Mouse (Mus musculus): Measurements from ENCODE around the gene Trp53bp2. TPM values are rescaled to one million over a fixed set of nuclear protein-coding genes. Genes with fewer than 3 reads are reported as not detected.

The Trp53bp2 gene
- polyA plus RNA-seq, 1 experiment from 2014 or later: 4.1 TPM

DNA sequence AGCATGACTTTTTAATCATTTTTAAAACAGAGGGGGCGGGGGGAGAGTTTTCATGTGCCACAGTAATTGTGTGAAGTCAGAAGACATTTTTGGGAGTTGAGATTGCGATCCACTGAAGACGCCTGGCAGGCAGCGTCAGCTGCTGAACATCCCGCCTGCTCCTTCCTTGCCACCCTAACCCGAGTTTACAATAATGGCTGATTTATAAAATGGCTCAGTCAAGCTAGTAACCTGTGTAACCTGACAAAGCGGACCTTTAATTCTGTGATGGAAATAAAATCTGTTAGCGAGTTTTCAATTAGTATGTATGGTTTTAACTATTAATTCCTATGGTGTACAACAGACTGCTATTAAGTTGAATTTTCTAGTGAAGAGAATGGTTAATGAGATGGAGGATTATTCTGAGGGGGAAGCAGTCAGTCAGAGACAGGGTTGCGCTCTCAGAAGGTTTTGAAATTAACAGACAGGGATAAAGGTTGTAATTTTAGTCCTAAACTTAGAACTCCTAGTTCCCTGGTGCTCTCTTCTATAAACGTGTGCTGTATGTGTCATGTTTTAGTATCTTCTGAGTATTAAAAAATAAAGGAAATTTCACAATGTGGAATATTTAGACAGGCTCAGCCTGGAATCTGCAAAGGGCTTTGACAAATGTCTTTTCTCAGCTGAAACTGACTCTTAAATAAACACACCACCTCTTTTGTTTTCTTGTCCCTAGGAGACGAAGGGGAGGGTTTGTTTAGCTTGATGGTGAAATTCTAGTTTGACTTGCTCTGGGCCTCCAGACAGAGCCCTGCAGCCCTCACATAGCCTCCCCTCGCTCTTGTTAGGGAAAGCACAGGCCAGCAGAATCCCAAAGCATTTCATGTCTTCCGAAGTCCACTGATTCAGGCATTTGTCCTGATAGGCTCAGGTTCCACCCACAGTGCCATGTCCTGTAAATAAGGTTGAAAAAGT is 51.6 kb downstream of the Trp53bp2 start:
- no peak for TF ChIP-seq CTCF (IDR thresholded peaks at IDR 0.05; ENCODE audit: low read depth)
- TF ChIP-seq EP300 (IDR thresholded peaks at IDR 0.05; ENCODE audit: low read depth): no peak
- 63% methylated on average over 13 of the region's 13 CpGs for WGBS (ENCODE audit: insufficient replicate concordance)
- no peaks in the 10 kb centered on the region for H3K27me3 ChIP-seq (ENCODE audit: insufficient read depth, low read length)
- H3K4me3 ChIP-seq (ENCODE audit: low read depth, low read length): no peak overlapping the region
- H3K4me1 ChIP-seq (ENCODE audit: insufficient read depth): peaks cover 10% of the 10 kb centered on the region; the same call in 1 of the 2 replicates
- H3K27ac ChIP-seq (ENCODE audit: low read depth): peak overlapping the region; percentile 52
- DNase-seq (peak; percentile 29), ATAC-seq (peak; percentile 79)
- no peak overlapping the region for H3K4me2 ChIP-seq (ENCODE audit: low read depth, low read length)
- H3K36me3 ChIP-seq (replicated peaks; ENCODE audit: insufficient read depth, low read length): peaks cover 14% of the 10 kb centered on the region
- H3K9ac ChIP-seq (replicated peaks): no peak overlapping the region
- no peaks in the 10 kb centered on the region for H3K9me3 ChIP-seq (ENCODE audit: low read length)

DNA sequence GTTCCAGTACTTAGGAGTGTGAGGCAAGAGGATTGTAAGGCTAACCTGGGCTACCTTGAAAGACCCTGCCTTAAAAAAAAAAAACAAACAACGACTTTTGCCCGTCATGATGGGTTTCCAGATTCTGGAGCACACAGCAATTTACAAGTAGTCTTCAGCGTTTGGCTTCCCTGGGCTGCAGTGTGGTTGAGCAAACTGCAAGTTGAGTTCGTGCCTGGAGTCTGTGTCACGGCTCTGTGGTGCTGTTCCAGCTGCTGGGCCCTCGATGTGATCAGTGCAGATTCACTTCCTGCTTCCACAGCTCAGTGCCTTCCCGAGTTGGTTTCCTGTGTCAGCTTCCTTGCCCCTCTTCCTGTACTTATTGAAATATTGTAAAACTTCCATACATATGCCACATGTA is 52.3 kb downstream of the Trp53bp2 start:
- Histone ChIP-seq H3K4me1 (ENCODE audit: insufficient read depth) (peaks cover 10% of the 10 kb centered on the region; the same call in 1 of the 2 replicates), H3K9ac (replicated peaks) (no peak overlapping the region), H3K4me2 (ENCODE audit: low read depth, low read length) (no peak overlapping the region), H3K27me3 (ENCODE audit: insufficient read depth, low read length) (no peaks in the 10 kb centered on the region), H3K4me3 (ENCODE audit: low read depth, low read length) (no peak overlapping the region), H3K36me3 (replicated peaks; ENCODE audit: insufficient read depth, low read length) (peaks cover 13% of the 10 kb centered on the region), H3K9me3 (ENCODE audit: low read length) (no peaks in the 10 kb centered on the region), H3K27ac (ENCODE audit: low read depth) (peak overlapping the region; percentile 52)
- TF ChIP-seq EP300 (IDR thresholded peaks at IDR 0.05; ENCODE audit: low read depth): no peak
- TF ChIP-seq CTCF (IDR thresholded peaks at IDR 0.05; ENCODE audit: low read depth): no peak
- DNase-seq (peak; percentile 41), ATAC-seq (peak; percentile 57; the same call in 1 of the 2 replicates)
- 14% methylated on average over 7 of the region's 7 CpGs for WGBS (ENCODE audit: insufficient replicate concordance)

- Histone ChIP-seq H3K9me3 (ENCODE audit: low read length) (no peaks in the 10 kb centered on the region), H3K27ac (ENCODE audit: low read depth) (peak overlapping the region; percentile 52; the same call in 1 of the 2 replicates), H3K36me3 (replicated peaks; ENCODE audit: insufficient read depth, low read length) (peaks cover 11% of the 10 kb centered on the region), H3K9ac (replicated peaks) (no peak overlapping the region), H3K27me3 (ENCODE audit: insufficient read depth, low read length) (no peaks in the 10 kb centered on the region), H3K4me3 (ENCODE audit: low read depth, low read length) (no peak overlapping the region), H3K4me1 (ENCODE audit: insufficient read depth) (peaks cover 10% of the 10 kb centered on the region; the same call in 1 of the 2 replicates), H3K4me2 (ENCODE audit: low read depth, low read length) (no peak overlapping the region)
- TF ChIP-seq EP300 (IDR thresholded peaks at IDR 0.05; ENCODE audit: low read depth) (no peak), CTCF (IDR thresholded peaks at IDR 0.05; ENCODE audit: low read depth) (no peak)
- peak; percentile 65 for DNase-seq
- ATAC-seq: peak; percentile 50; the same call in 1 of the 2 replicates
- 80% methylated on average over 10 of the region's 10 CpGs for WGBS (ENCODE audit: insufficient replicate concordance)
Observed at GRCm38 (mm10) chr1:182461813-182462212, 52.8 kb downstream of the Trp53bp2 start.

- H3K27ac ChIP-seq (ENCODE audit: low read depth): no peak overlapping the region
- H3K4me2 ChIP-seq (ENCODE audit: low read depth, low read length): no peak overlapping the region
- no peak for TF ChIP-seq EP300 (IDR thresholded peaks at IDR 0.05; ENCODE audit: low read depth)
- no peaks in the 10 kb centered on the region for H3K27me3 ChIP-seq (ENCODE audit: insufficient read depth, low read length)
- no peak for ATAC-seq
- no peak overlapping the region for H3K9ac ChIP-seq (replicated peaks)
- no peak overlapping the region for H3K4me3 ChIP-seq (ENCODE audit: low read depth, low read length)
- peaks cover 10% of the 10 kb centered on the region; the same call in 1 of the 2 replicates for H3K4me1 ChIP-seq (ENCODE audit: insufficient read depth)
- DNase-seq: no peak
- peaks cover 17% of the 10 kb centered on the region; the same call in 1 of the 2 replicates for H3K36me3 ChIP-seq (replicated peaks; ENCODE audit: insufficient read depth, low read length)
- 62% methylated on average over 4 of the region's 4 CpGs for WGBS (ENCODE audit: insufficient replicate concordance)
- H3K9me3 ChIP-seq (ENCODE audit: low read length): no peaks in the 10 kb centered on the region
Observed at GRCm38 (mm10) chr1:182465309-182465708, 56.3 kb downstream of the Trp53bp2 start.

- no peak overlapping the region for H3K4me3 ChIP-seq (ENCODE audit: low read depth, low read length)
- TF ChIP-seq EP300 (IDR thresholded peaks at IDR 0.05; ENCODE audit: low read depth) (no peak), CTCF (IDR thresholded peaks at IDR 0.05; ENCODE audit: low read depth) (peak; percentile 16; the same call in 1 of the 2 replicates)
- H3K4me1 ChIP-seq (ENCODE audit: insufficient read depth): 0 out of 2 replicates have a peak, but pooled peaks cover 10% of the 10 kb centered on the region
- H3K9ac ChIP-seq (replicated peaks): no peak overlapping the region
- ATAC-seq (no peak), DNase-seq (no peak)
- H3K27me3 ChIP-seq (ENCODE audit: insufficient read depth, low read length): no peaks in the 10 kb centered on the region
- H3K4me2 ChIP-seq (ENCODE audit: low read depth, low read length): no peak overlapping the region
- H3K36me3 ChIP-seq (replicated peaks; ENCODE audit: insufficient read depth, low read length): peaks cover 19% of the 10 kb centered on the region; the same call in 1 of the 2 replicates
- 92% methylated on average over 4 of the region's 4 CpGs for WGBS (ENCODE audit: insufficient replicate concordance)
- no peaks in the 10 kb centered on the region for H3K9me3 ChIP-seq (ENCODE audit: low read length)
- no peak overlapping the region for H3K27ac ChIP-seq (ENCODE audit: low read depth)
Observed at GRCm38 (mm10) chr1:182465978-182466377, 57.0 kb downstream of the Trp53bp2 start.

Measured in liver, postnatal 0 days (tissue).